Mouse (Mus musculus) cerebellum, postnatal 10 days (tissue): ENCODE measurements around the gene H2-M5.
"Not testable (repeated sequence)": the region's sequence is repeated elsewhere in the genome, so short reads cannot be mapped to it uniquely, and the experiment has no call there.

ENCODE experiments used
- DNase-seq, 2 experiments: peaks; one replicate each; pipeline ENCODE4 v3.0.0; 2021; ENCODE audit warnings: mixed read lengths in 2 of 2

The H2-M5 gene

GRCm38 (mm10) chr17:36989437-36989836 is at the start of gene H2-M5:
TSS of gene H2-M5 (minus strand) at chr17:36989537.
- DNase-seq = no peak

DNA sequence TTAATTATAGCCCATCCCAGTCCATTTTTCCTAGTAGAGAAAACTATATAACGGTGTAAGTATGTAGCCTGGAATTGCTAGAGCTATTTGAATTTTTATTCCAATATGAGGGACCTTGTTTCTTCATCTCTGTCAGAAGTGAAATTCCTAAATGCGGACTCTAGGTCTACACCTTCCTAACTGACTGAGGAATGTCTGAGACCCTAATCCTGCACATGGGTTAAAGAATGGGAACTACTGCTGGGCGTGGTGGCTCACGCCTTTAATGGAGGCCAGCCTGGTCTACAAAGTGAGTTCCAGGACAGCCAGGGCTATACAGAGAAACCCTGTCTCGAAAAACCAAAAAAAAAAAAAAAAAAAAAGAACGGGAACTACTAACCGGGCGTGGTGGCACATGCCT is 39.8 kb upstream of the H2-M5 start:
- DNase-seq = no peak

GRCm38 (mm10) chr17:37028683-37029120 is 39.4 kb upstream of the H2-M5 start:
- DNase-seq = peak; percentile 98

- no peak for DNase-seq
Measured at GRCm38 (mm10) chr17:37028212-37028611, 38.9 kb upstream of the H2-M5 start.

GRCm38 (mm10) chr17:37027486-37027885 is 38.1 kb upstream of the H2-M5 start:
- DNase-seq = no peak

GRCm38 (mm10) chr17:37026425-37026824 is 37.1 kb upstream of the H2-M5 start:
- no peak for DNase-seq

DNA sequence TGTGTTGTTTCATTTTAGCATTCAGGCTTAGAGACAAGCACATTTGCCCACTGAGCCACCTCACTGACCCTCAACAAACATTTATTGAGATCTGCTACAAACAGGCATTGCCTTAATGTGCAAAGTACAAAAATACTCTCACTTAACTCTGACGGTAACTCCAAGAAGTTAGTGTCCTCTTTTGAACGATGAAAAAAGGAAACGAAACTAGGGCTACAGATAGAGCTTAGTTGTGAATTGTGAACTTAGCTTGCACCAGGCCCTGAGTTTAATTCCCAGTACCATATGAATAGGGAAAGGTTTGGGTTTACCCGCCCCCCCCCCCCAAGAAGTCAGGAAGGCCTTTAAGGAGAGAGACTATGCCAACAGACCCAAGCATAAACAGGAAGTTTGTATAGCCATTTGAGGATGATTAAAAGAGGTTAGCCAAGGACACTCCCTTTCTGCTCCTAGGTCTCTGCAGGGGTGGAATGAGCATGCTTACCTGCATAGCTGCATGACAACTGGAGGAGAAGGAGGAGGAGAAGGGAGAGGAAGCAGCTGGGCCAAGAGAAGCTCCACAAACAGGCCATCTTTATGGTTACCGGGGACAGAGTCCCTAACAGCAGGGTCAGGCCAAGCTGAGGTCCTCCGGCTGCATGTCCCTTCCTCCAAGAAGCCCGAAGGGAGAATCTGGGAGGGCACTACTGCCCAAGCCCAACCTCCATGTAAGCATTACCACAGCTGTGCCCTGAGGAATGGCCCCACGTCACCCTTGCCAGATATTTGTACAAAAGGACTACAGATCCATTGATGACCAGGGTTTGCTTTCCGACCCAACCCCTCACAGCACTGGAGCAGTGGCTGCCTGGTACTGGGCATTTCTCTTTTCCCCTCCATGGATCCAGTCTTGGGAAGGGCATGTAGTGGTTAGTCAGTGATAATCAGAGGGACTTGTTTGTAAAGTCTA is 33.6 kb upstream of the H2-M5 start, which contains the start of gene Mog:
TSS of gene Mog (minus strand) at position 771 of the 949 bp plus-strand sequence.
- DNase-seq = no peak

GRCm38 (mm10) chr17:37019242-37019641 is 29.9 kb upstream of the H2-M5 start:
- not testable (repeated sequence) for DNase-seq

GRCm38 (mm10) chr17:37018328-37018727 is 29.0 kb upstream of the H2-M5 start:
- DNase-seq = no peak

GRCm38 (mm10) chr17:37016333-37016732 is 27.0 kb upstream of the H2-M5 start:
- no peak for DNase-seq

- no peak for DNase-seq
Measured at GRCm38 (mm10) chr17:37012141-37012540, 22.8 kb upstream of the H2-M5 start.

GRCm38 (mm10) chr17:37011719-37012118 is 22.4 kb upstream of the H2-M5 start:
- no peak for DNase-seq

- no peak for DNase-seq
Measured at GRCm38 (mm10) chr17:37009460-37010042, 20.2 kb upstream of the H2-M5 start.

- DNase-seq = no peak
Measured at GRCm38 (mm10) chr17:37008161-37008560, 18.8 kb upstream of the H2-M5 start.

DNA sequence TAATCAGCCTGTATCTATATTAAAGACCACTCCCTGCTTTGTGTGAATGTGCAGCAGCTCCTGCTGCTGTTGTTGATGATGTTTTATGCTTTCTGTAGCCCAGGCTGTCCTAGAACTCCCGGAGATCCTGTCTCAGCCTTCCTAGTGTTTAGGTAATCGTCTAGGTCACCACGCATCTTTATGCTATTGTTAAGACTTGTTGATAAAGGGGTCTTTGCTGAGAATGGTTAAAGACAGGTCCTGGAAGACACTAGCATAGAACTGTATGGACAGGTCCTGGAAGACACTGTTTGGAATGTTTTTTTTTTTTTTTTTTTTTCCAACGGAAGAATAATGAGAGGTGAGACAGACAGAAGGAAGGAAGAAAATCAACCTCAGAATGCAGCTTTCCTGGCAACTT is 14.0 kb upstream of the H2-M5 start:
- DNase-seq = no peak

GRCm38 (mm10) chr17:37002364-37003330 is 13.3 kb upstream of the H2-M5 start:
- DNase-seq = peak; percentile 86 to 89

- no peak for DNase-seq
Measured at GRCm38 (mm10) chr17:37000863-37001262, 11.5 kb upstream of the H2-M5 start, which contains the start of gene Zfp57. TSS of gene Zfp57 (plus strand) at chr17:37001163.

GRCm38 (mm10) chr17:36998477-36998876 is 9.1 kb upstream of the H2-M5 start:
- no peak for DNase-seq

DNA sequence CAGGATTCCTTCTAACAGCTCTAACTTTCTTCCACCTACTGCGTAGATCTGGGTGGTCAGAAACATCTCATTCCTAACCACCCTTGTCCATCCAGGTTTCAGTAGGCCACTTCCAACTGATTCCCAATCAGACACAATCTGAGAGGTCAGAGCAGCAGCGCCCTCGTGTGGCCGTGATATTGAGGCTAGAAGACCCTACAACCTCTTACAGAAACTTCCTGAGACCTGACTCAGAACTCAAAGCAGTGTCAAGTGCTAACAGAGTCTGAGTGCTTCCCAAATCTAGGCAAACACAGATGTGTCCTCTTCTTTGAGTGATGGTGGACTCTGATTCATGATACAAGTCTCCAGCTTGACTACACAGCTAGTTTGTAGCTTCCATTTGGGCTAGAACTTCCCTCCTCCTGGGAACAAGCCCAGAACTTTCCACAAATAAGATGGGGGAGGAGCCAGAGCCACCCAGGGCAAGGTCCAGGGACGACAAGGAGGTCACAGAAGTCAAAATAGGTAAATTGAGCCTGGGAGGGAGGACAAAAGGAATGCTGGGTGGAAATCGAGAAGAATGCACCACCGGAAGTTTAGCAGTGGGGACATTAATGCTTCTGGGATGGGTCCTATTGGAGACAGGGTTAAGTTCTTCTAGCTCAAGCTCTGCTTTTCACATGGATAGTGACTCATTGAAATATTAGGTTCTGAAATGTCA is 7.8 kb upstream of the H2-M5 start:
- DNase-seq = peak; percentile 94 to 96

GRCm38 (mm10) chr17:36995448-36995847 is 6.1 kb upstream of the H2-M5 start:
- DNase-seq = no peak

GRCm38 (mm10) chr17:36994528-36994927 is 5.2 kb upstream of the H2-M5 start:
- no peak for DNase-seq

DNA sequence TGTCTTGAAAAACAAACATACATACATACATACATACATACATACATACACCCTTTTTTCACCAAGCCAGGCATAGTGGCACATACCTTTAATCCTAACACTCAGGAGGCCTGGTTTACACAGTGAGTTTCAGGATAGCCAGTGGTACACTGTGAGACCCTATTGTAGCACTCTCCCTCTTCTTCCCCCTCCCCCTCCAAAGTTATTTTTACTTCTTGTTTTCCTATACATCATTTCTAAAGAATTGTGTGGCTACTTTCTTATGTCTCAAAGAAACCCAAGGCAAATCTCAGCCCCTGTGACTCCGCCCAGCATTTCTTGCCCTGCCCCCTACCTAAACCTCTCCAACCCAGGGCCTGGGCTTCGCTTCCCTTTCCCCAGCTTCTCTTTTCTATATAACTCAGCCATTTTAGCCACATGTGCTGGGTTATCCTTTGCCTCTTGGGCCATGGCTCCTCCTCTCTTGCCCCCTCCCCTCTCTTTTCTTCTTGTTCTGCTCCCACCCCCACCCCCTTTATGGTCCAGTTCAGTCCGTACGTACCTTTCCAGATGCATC is 4.5 kb upstream of the H2-M5 start:
- DNase-seq = no peak
